ENCODE assay signal across 9 mouse cellular contexts in genomic region chr9:96952310-96952975, GRCm38 (mm10). TPM values are rescaled to one million over a fixed set of nuclear protein-coding genes. Genes with fewer than 3 reads are reported as not detected.
DNase-seq lines count a peak whose midpoint lies in the region; ATAC-seq and TF ChIP-seq lines count a peak whose summit lies in the region.
"Had no signal": no experiment of that assay in that cellular context is flagged by ENCODE, and none has a peak within 500 bp of the region (broad histone marks: within the 10 kb centered on the region; RNA-seq: fewer than 3 reads in every experiment).

No protein-coding gene starts in this region.

- whole genome bisulfite sequencing in liver, embryonic 16.5 days (ENCODE audit: insufficient replicate concordance) = 36% methylated on average over 9 of the region's 9 CpGs

- 0 out of 2 replicates have a peak, but pooled peaks have one; percentile 5 for ATAC-seq in liver, embryonic 16.5 days (ENCODE audit: low read depth)
- peak; percentile 86 for ATAC-seq in Patski

- no peak for TF ChIP-seq CTCF in Patski (IDR thresholded peaks at IDR 0.05)

- DNase-seq in frontal cortex, postnatal 36 days (ENCODE audit: low spot score in 2 of 2) = peak; percentile 20 to 52
- DNase-seq in frontal cortex, postnatal 10 days (ENCODE audit: low spot score in 2 of 2) = no peak
- DNase-seq in liver (no peak), Patski (ENCODE audit: low read depth, low spot score) (no peak)
- DNase-seq in layer of hippocampus, adult 9-10 months (ENCODE audit: low spot score) = peak; percentile 18
- DNase-seq in urinary bladder, postnatal 10 days (ENCODE audit: low spot score) = no peak
- DNase-seq in gastrocnemius, adult 18-20 months (ENCODE audit: low spot score) = no peak
- DNase-seq: right cerebral cortex, postnatal 14 days had no signal

- in situ Hi-C loops in Patski (cut with MboI; ENCODE audit: low pct_unique_long_range_greater_than_20kb) = loop anchor here (25.0 kb wide), 1 partner anchor 1335 kb away; the partner anchor contains the start of gene Nmnat3

- H3K4me3 ChIP-seq in liver, embryonic 16.5 days (ENCODE audit: low read depth, low read length) = no peak overlapping the region

- CTCF ChIA-PET in Patski (lab: Charles Lee) = interaction anchor here (0.9 to 3.8 kb wide), 5 partner anchors 10 to 211 kb away, joined by 3 to 20 read pairs (median 5); no protein-coding TSS in a partner anchor

- H3K9ac ChIP-seq in liver, embryonic 16.5 days (ENCODE audit: low read depth, low read length) = no peak overlapping the region

- no peaks in the 10 kb centered on the region for H3K9me3 ChIP-seq in liver, embryonic 16.5 days (replicated peaks; ENCODE audit: control insufficient read depth, low read length)

- H3K27ac ChIP-seq in liver, embryonic 16.5 days (ENCODE audit: low read length) = no peak overlapping the region

- POLR2A ChIA-PET in Patski (lab: Charles Lee) = interaction anchor here (0.7 kb wide), 1 partner anchor 57 kb away, joined by 3 read pairs; no protein-coding TSS in a partner anchor

- H3K4me1 ChIP-seq in liver, embryonic 16.5 days (ENCODE audit: control insufficient read depth, low read depth, low read length) = no peaks in the 10 kb centered on the region

- no peaks in the 10 kb centered on the region for H3K36me3 ChIP-seq in liver, embryonic 16.5 days (ENCODE audit: control insufficient read depth, insufficient read depth)

- peaks cover 25% of the 10 kb centered on the region for H3K27me3 ChIP-seq in liver, embryonic 16.5 days (ENCODE audit: control insufficient read depth, insufficient read depth, low read depth, low read length)
- no peaks in the 10 kb centered on the region for H3K27me3 ChIP-seq in Patski

- H3K4me2 ChIP-seq in liver, embryonic 16.5 days (ENCODE audit: low read depth, low read length) = no peak overlapping the region

RNA-seq across cellular contexts. Expression of gene Pxylp1, which starts 60.0 kb away (rescaled TPM):
- 4.6 and 6.3 TPM in 2 replicates for polyA plus RNA-seq in liver, embryonic 16.5 days (2015; fragmentation: Nextera tagmentation; extraction: Ambion mirVana)
- polyA plus RNA-seq in Patski (2021) = 26.8 TPM
- under 1 TPM; 0.68 to 0.95 TPM for total RNA-seq in gastrocnemius, adult 18-20 months (2021)

Comparison
In these comparisons a context has a peak if more than half of its experiments do, and no peak if none do; other contexts are left out.
1. DNase-seq: peak in frontal cortex, postnatal 36 days (2 of 2) and layer of hippocampus, adult 9-10 months (single experiment); none in frontal cortex, postnatal 10 days (0 of 2), liver (single experiment), Patski (single experiment), urinary bladder, postnatal 10 days (single experiment) and gastrocnemius, adult 18-20 months (single experiment).